Mouse (Mus musculus) spleen, adult 2 months (tissue): ENCODE results near the gene Hoxa9.

Source experiments
- CTCF ChIP-seq: fragments of 200-500 bp; IDR thresholded peaks from 2 replicates; pipeline ENCODE4 v1.5.1; 2011; ENCODE audit warnings: mild to moderate bottlenecking, inconsistent platforms; ENCODE audit not compliant: insufficient read depth, insufficient read length, insufficient replicate concordance; ENCODE audit errors: extremely low read depth
- POLR2A ChIP-seq: fragments of 200-500 bp; IDR thresholded peaks from 2 replicates; pipeline ENCODE4 v1.6.1; 2011; ENCODE audit warnings: low read depth, low read length, inconsistent platforms

GRCm38 (mm10) chr6:52236806-52237205 is 5.9 kb upstream of the Hoxa9 start:
- TF ChIP-seq POLR2A, result no peak
- no peak for TF ChIP-seq CTCF
